Mouse (Mus musculus): ENCODE measurements at regions not wholly inside any gene's neighbourhood (a gene's known extent, or its start where the extent isn't known, plus 50 kb on each side); places are given as distances from the start of the nearest gene placed in this dataset.

DNA sequence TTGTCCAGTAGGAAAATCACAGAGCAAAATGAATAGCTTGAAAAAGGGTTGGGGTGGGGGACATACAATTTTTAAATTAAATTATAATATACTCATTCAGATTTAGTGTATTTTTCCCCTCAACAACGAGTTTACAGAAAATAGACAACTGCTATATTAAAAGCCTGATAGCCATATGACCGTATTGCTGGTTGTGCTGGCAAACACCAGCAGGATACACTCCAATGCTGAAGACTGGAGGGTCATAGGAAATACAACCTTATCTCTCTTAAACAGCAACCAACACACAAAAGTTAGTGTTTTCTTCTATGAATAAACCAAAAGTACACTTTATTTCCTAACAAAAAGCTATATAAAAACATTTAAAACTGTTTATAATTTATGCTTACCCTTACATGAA lies 206.4 kb upstream of the P2ry1 start:
- Histone ChIP-seq H3K36me3 (replicated peaks; ENCODE audit: control insufficient read depth, insufficient read depth, low read depth) (no peaks in the 10 kb centered on the region), H3K9ac (replicated peaks) (no peak overlapping the region), H3K4me2 (ENCODE audit: low read depth) (no peak overlapping the region), H3K27ac (no peak overlapping the region), H3K4me3 (ENCODE audit: insufficient read depth in 1 of 2, low read depth in 2 of 2, low read length in 2 of 2) (no peak overlapping the region), H3K27me3 (ENCODE audit: control insufficient read depth, insufficient read depth, low read length) (no peaks in the 10 kb centered on the region), H3K4me1 (replicated peaks; ENCODE audit: control insufficient read depth in 2 of 2, insufficient read depth in 2 of 2, low read length in 1 of 2) (no peaks in the 10 kb centered on the region; a peak in 1 of 4 replicates), H3K9me3 (ENCODE audit: control insufficient read depth, low read length) (no peaks in the 10 kb centered on the region)
- 31% methylated on average over 2 of the region's 2 CpGs for WGBS (ENCODE audit: insufficient replicate concordance)
- DNase-seq (ENCODE audit: low read depth in 3 of 3, low spot score in 3 of 3) = no peak
- ATAC-seq (ENCODE audit: insufficient read depth) = no peak
- TF ChIP-seq CTCF (IDR thresholded peaks at IDR 0.05; ENCODE audit: low read depth) (no peak), EP300 (IDR thresholded peaks at IDR 0.05; ENCODE audit: low read depth) (no peak)

DNA sequence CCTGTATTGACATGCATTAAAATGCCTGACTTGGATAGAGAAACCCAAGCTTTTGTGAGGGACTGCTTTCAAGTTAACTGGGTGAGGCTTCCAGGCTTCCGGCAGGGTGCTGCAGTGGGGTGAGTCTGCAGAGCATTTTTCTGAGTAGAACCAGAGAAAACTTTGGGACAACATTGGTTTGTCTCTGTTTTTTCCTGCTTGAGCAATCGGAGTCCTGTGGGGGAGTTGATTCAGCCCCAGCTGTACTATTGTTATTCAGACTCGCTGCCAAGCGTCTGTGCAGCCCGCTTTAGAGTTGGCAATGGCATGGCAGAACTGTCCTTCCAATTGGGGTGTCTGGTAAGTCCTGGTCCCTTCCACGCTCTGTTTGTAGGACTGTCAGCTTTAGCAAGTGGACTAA lies 204.8 kb upstream of the P2ry1 start:
- Histone ChIP-seq H3K27me3 (ENCODE audit: control insufficient read depth, insufficient read depth, low read length) (no peaks in the 10 kb centered on the region), H3K4me2 (ENCODE audit: low read depth) (no peak overlapping the region), H3K9ac (replicated peaks) (no peak overlapping the region), H3K4me3 (ENCODE audit: insufficient read depth in 1 of 2, low read depth in 2 of 2, low read length in 2 of 2) (no peak overlapping the region), H3K4me1 (replicated peaks; ENCODE audit: control insufficient read depth in 2 of 2, insufficient read depth in 2 of 2, low read length in 1 of 2) (no peaks in the 10 kb centered on the region; a peak in 1 of 4 replicates), H3K36me3 (replicated peaks; ENCODE audit: control insufficient read depth, insufficient read depth, low read depth) (no peaks in the 10 kb centered on the region), H3K27ac (no peak overlapping the region), H3K9me3 (ENCODE audit: control insufficient read depth, low read length) (no peaks in the 10 kb centered on the region)
- 87% methylated on average over 6 of the region's 6 CpGs for WGBS (ENCODE audit: insufficient replicate concordance)
- DNase-seq (ENCODE audit: low read depth in 3 of 3, low spot score in 3 of 3) (no peak), ATAC-seq (ENCODE audit: insufficient read depth) (no peak)
- TF ChIP-seq CTCF (IDR thresholded peaks at IDR 0.05; ENCODE audit: low read depth) (no peak), EP300 (IDR thresholded peaks at IDR 0.05; ENCODE audit: low read depth) (no peak)

DNA sequence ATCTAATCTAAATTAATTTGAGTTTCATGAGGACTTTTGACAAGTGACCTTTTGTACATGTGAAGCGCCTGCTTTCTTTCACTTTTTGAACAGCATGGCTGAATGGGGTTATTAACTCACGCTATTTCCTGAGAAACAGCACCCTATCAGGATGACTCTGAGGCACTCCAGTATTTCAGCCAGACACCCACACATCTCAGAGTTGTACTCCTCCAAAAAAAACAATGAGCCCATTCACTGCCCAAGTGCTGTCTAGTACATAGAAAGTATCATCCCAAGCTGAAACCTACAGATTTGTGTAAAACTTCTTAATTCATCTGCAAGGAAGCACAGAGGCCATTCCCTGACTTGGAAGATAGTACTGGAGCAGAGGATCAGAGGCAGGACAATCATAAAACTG lies 204.1 kb upstream of the P2ry1 start:
- Histone ChIP-seq H3K27me3 (ENCODE audit: control insufficient read depth, insufficient read depth, low read length) (no peaks in the 10 kb centered on the region), H3K4me3 (ENCODE audit: insufficient read depth in 1 of 2, low read depth in 2 of 2, low read length in 2 of 2) (no peak overlapping the region), H3K27ac (no peak overlapping the region), H3K4me1 (replicated peaks; ENCODE audit: control insufficient read depth in 2 of 2, insufficient read depth in 2 of 2, low read length in 1 of 2) (no peaks in the 10 kb centered on the region; a peak in 1 of 4 replicates), H3K4me2 (ENCODE audit: low read depth) (no peak overlapping the region), H3K9ac (replicated peaks) (no peak overlapping the region), H3K36me3 (replicated peaks; ENCODE audit: control insufficient read depth, insufficient read depth, low read depth) (no peaks in the 10 kb centered on the region), H3K9me3 (ENCODE audit: control insufficient read depth, low read length) (no peaks in the 10 kb centered on the region)
- TF ChIP-seq EP300 (IDR thresholded peaks at IDR 0.05; ENCODE audit: low read depth) (no peak), CTCF (IDR thresholded peaks at IDR 0.05; ENCODE audit: low read depth) (no peak)
- no peak for ATAC-seq (ENCODE audit: insufficient read depth)
- DNase-seq (ENCODE audit: low read depth in 3 of 3, low spot score in 3 of 3) = no peak
- whole genome bisulfite sequencing (ENCODE audit: insufficient replicate concordance) = 76% methylated on average over 2 of the region's 2 CpGs

DNA sequence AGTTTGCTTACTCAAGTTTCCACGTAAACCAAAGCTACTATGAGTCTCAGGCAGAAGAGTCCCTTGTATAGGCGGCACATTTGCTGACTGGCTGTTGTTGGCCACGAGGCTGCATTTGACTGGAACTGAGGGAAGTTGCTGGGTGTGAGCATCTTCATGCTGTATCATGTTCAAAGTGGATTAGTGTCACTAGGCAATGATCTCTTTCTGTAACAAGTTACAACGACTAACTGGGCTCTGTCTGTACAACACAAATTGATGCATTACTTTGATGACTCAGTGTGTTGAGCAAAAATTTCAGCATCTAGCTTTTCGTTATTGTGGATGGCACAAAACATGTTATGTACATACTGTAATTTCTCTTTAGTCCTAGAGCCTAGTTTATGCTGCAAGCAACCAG lies 203.7 kb upstream of the P2ry1 start:
- Histone ChIP-seq H3K9ac (replicated peaks) (no peak overlapping the region), H3K27ac (no peak overlapping the region), H3K9me3 (ENCODE audit: control insufficient read depth, low read length) (no peaks in the 10 kb centered on the region), H3K36me3 (replicated peaks; ENCODE audit: control insufficient read depth, insufficient read depth, low read depth) (no peaks in the 10 kb centered on the region), H3K27me3 (ENCODE audit: control insufficient read depth, insufficient read depth, low read length) (no peaks in the 10 kb centered on the region), H3K4me1 (replicated peaks; ENCODE audit: control insufficient read depth in 2 of 2, insufficient read depth in 2 of 2, low read length in 1 of 2) (no peaks in the 10 kb centered on the region; a peak in 1 of 4 replicates), H3K4me2 (ENCODE audit: low read depth) (no peak overlapping the region), H3K4me3 (ENCODE audit: insufficient read depth in 1 of 2, low read depth in 2 of 2, low read length in 2 of 2) (no peak overlapping the region)
- no peak for DNase-seq (ENCODE audit: low read depth in 3 of 3, low spot score in 3 of 3)
- no peak for ATAC-seq (ENCODE audit: insufficient read depth)
- 70% methylated on average over 5 of the region's 5 CpGs for WGBS (ENCODE audit: insufficient replicate concordance)
- TF ChIP-seq CTCF (IDR thresholded peaks at IDR 0.05; ENCODE audit: low read depth) = no peak
- TF ChIP-seq EP300 (IDR thresholded peaks at IDR 0.05; ENCODE audit: low read depth) = no peak

DNA sequence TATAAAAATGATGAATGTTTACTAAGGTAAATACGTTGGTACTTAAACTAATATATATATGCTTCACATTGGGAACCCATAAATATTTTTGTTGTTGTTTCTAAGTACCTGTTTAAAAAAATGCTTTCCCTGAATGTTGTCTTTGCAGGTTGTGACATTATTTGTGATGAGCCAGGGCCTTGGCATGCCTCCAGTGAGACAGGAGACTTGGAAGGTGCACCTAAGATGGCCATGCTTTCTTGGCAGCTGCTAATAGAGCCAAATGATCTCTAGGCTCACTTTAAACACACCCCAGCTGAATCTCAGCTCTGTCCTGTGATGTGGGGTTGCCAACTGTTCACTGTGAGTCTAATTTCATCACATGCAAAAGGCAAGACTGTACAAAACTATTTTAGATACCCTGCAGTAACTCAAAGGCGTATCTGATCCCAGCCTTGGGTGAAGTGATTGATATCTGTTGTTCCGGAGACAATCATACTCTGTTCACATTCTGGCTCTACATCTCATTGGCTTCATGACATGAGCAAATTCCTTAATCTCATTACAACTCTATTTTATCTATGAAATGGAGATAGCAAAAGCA lies 197.8 kb upstream of the P2ry1 start:
- Histone ChIP-seq H3K9ac (replicated peaks) (no peak overlapping the region), H3K4me1 (replicated peaks; ENCODE audit: control insufficient read depth in 2 of 2, insufficient read depth in 2 of 2, low read length in 1 of 2) (peaks cover 0 to 2% of the 10 kb centered on the region in 2 experiments; a peak in 2 of 4 replicates), H3K36me3 (replicated peaks; ENCODE audit: control insufficient read depth, insufficient read depth, low read depth) (no peaks in the 10 kb centered on the region), H3K9me3 (ENCODE audit: control insufficient read depth, low read length) (no peaks in the 10 kb centered on the region), H3K27ac (no peak overlapping the region), H3K4me2 (ENCODE audit: low read depth) (no peak overlapping the region), H3K27me3 (ENCODE audit: control insufficient read depth, insufficient read depth, low read length) (no peaks in the 10 kb centered on the region), H3K4me3 (ENCODE audit: insufficient read depth in 1 of 2, low read depth in 2 of 2, low read length in 2 of 2) (no peak overlapping the region)
- ATAC-seq (ENCODE audit: insufficient read depth) (no peak), DNase-seq (ENCODE audit: low read depth in 3 of 3, low spot score in 3 of 3) (no peak)
- 78% methylated on average over 3 of the region's 3 CpGs for WGBS (ENCODE audit: insufficient replicate concordance)
- no peak for TF ChIP-seq EP300 (IDR thresholded peaks at IDR 0.05; ENCODE audit: low read depth)
- TF ChIP-seq CTCF (IDR thresholded peaks at IDR 0.05; ENCODE audit: low read depth) = no peak
